Mouse (Mus musculus) testis, adult 2 months (tissue): ENCODE results near the gene Exoc4.

Source experiments
- CTCF ChIP-seq: fragments of 200-500 bp; IDR thresholded peaks from 2 replicates; pipeline ENCODE4 v1.5.1; 2012; ENCODE audit warnings: low read depth, mild to moderate bottlenecking, inconsistent platforms, low read length, moderate library complexity; ENCODE audit not compliant: control insufficient read depth, insufficient read depth, insufficient replicate concordance
- POLR2A ChIP-seq: fragments of 200-500 bp; IDR thresholded peaks from 2 replicates; pipeline ENCODE4 v1.6.1; 2012; ENCODE audit warnings: low read depth, mild to moderate bottlenecking, inconsistent platforms, low read length, moderate library complexity; ENCODE audit not compliant: control insufficient read depth

- no peak for TF ChIP-seq CTCF
- no peak for TF ChIP-seq POLR2A
These were observed 204.9 kb downstream of the Exoc4 start for GRCm38 (mm10) chr6:33453810-33454209.
